Mouse (Mus musculus) forebrain, embryonic 11.5 days (tissue): ENCODE data around the gene Zranb1. TPM values are rescaled to one million over a fixed set of nuclear protein-coding genes. Genes with fewer than 3 reads are reported as not detected.

Experiments used
- ATAC-seq: fragments of 200-750 bp; cut with Nextera tagmentation; replicated peaks from 2 replicates; pipeline ENCODE4 v1.8.0; 2017; ENCODE audit warnings: moderate TSS enrichment; ENCODE audit not compliant: low FRiP score
- DNase-seq: peaks from one replicate; pipeline ENCODE4 v3.0.0-alpha.2; 2017; ENCODE audit warnings: low spot score
- H3K27ac ChIP-seq: fragments of 300-500 bp; sonication (generic); 2 replicates; pipeline ENCODE4 v1.5.1; 2014; ENCODE audit warnings: low read depth, low read length
- H3K27me3 ChIP-seq: fragments of 300-500 bp; sonication (generic); 2 replicates; pipeline ENCODE4 v1.6.1; 2014; ENCODE audit warnings: mild to moderate bottlenecking, low read length, mixed read lengths; ENCODE audit not compliant: control insufficient read depth, insufficient read depth
- H3K36me3 ChIP-seq: fragments of 300-500 bp; sonication (generic); 2 replicates; pipeline ENCODE4 v1.6.1; 2014; ENCODE audit warnings: mild to moderate bottlenecking, low read length, moderate library complexity, mixed read lengths; ENCODE audit not compliant: control insufficient read depth, insufficient read depth
- H3K4me1 ChIP-seq: fragments of 300-500 bp; sonication (generic); replicated peaks from 2 replicates; pipeline ENCODE4 v1.6.1; 2014; ENCODE audit warnings: low read length, mixed read lengths; ENCODE audit not compliant: control insufficient read depth, insufficient read depth
- H3K4me2 ChIP-seq: fragments of 300-500 bp; sonication (generic); 2 replicates; pipeline ENCODE4 v1.6.1; 2014; ENCODE audit warnings: low read depth, mild to moderate bottlenecking, low read length, moderate library complexity, mixed read lengths; ENCODE audit not compliant: severe bottlenecking
- H3K4me3 ChIP-seq: fragments of 300-500 bp; sonication (generic); 2 replicates; pipeline ENCODE4 v1.5.1; 2014; ENCODE audit warnings: low read depth, low read length
- H3K9ac ChIP-seq: fragments of 300-500 bp; sonication (generic); 2 replicates; pipeline ENCODE4 v1.6.1; 2014; ENCODE audit warnings: low read length
- H3K9me3 ChIP-seq: fragments of 300-500 bp; sonication (generic); 2 replicates; pipeline ENCODE4 v1.6.1; 2016; ENCODE audit warnings: low read length, mixed read lengths; ENCODE audit not compliant: control insufficient read depth
- WGBS: fragments of 180-500 bp; shearing (Covaris S2); extraction: QIAGEN DNeasy Blood & Tissue Kit; methylation state at CpG from one replicate; pipeline ENCODE4 v1.1.7; 2014; 5-methylcytosine and 5-hydroxymethylcytosine counted together
- polyA plus RNA-seq: library from polyadenylated mRNA; unstranded; fragments of >200 nt; fragmentation: Nextera tagmentation; extraction: Ambion mirVana; gene quantifications from 2 replicates; pipeline ENCODE4 v1.2.1, GENCODE M21; 2014

Gene Zranb1
- polyA plus RNA-seq, 1 experiment from 2014 or later, result 18.1 TPM

- Histone ChIP-seq H3K27me3 (no peaks in the 10 kb centered on the region), H3K27ac (no peak overlapping the region), H3K4me2 (no peak overlapping the region), H3K36me3 (no peaks in the 10 kb centered on the region), H3K9ac (no peak overlapping the region), H3K9me3 (no peaks in the 10 kb centered on the region), H3K4me3 (no peak overlapping the region), H3K4me1 (no peaks in the 10 kb centered on the region)
- ATAC-seq, result no peak
- 94% methylated on average over 2 of the region's 2 CpGs for WGBS
- DNase-seq, result no peak
These were observed 47.0 kb downstream of the Zranb1 start for GRCm38 (mm10) chr7:132977981-132978380.

GRCm38 (mm10) chr7:132982639-132983038, 51.7 kb downstream of the Zranb1 start:
- Histone ChIP-seq H3K9me3 (no peaks in the 10 kb centered on the region), H3K4me3 (no peak overlapping the region)

GRCm38 (mm10) chr7:132989839-132990238, 58.9 kb downstream of the Zranb1 start:
- WGBS, result 91% methylated on average over 5 of the region's 5 CpGs
- peaks cover 13% of the 10 kb centered on the region; the same call in 1 of the 2 replicates for H3K36me3 ChIP-seq
- no peak overlapping the region for H3K9ac ChIP-seq
- H3K27me3 ChIP-seq, result no peaks in the 10 kb centered on the region
- DNase-seq (no peak), ATAC-seq (no peak)
- H3K4me2 ChIP-seq, result no peak overlapping the region
- no peak overlapping the region for H3K27ac ChIP-seq
- H3K9me3 ChIP-seq, result no peaks in the 10 kb centered on the region
- no peak overlapping the region for H3K4me3 ChIP-seq
- H3K4me1 ChIP-seq, result no peaks in the 10 kb centered on the region

More at GRCm38 (mm10) chr7:132982639-132983038, 51.7 kb downstream of the Zranb1 start:
- ATAC-seq, result 0 out of 2 replicates have a peak, but pooled peaks have one; percentile 53
- no peak overlapping the region for H3K4me2 ChIP-seq
- H3K27ac ChIP-seq, result no peak overlapping the region
- no peaks in the 10 kb centered on the region for H3K36me3 ChIP-seq
- no peak overlapping the region for H3K9ac ChIP-seq
- WGBS, result 42% methylated on average over 3 of the region's 3 CpGs
- DNase-seq, result no peak
- no peaks in the 10 kb centered on the region for H3K27me3 ChIP-seq
- H3K4me1 ChIP-seq, result no peaks in the 10 kb centered on the region

- Histone ChIP-seq H3K4me2 (no peak overlapping the region), H3K9ac (no peak overlapping the region), H3K27me3 (no peaks in the 10 kb centered on the region), H3K27ac (no peak overlapping the region), H3K9me3 (no peaks in the 10 kb centered on the region), H3K36me3 (peaks cover 13% of the 10 kb centered on the region; the same call in 1 of the 2 replicates), H3K4me1 (no peaks in the 10 kb centered on the region), H3K4me3 (no peak overlapping the region)
- DNase-seq (no peak), ATAC-seq (no peak)
- WGBS, result 94% methylated on average over 14 of the region's 14 CpGs
These were observed 60.4 kb downstream of the Zranb1 start for GRCm38 (mm10) chr7:132991240-132991900.

- Histone ChIP-seq H3K4me1 (no peaks in the 10 kb centered on the region), H3K27ac (no peak overlapping the region), H3K4me3 (no peak overlapping the region), H3K4me2 (no peak overlapping the region), H3K36me3 (peaks cover 13% of the 10 kb centered on the region; the same call in 1 of the 2 replicates), H3K27me3 (no peaks in the 10 kb centered on the region), H3K9ac (no peak overlapping the region), H3K9me3 (no peaks in the 10 kb centered on the region)
- WGBS, result 88% methylated on average over 9 of the region's 9 CpGs
- ATAC-seq (no peak), DNase-seq (peak; percentile 42)
These were observed 62.1 kb downstream of the Zranb1 start for GRCm38 (mm10) chr7:132992967-132993615.

GRCm38 (mm10) chr7:132994120-132994519, 63.2 kb downstream of the Zranb1 start:
- Histone ChIP-seq H3K9me3 (no peaks in the 10 kb centered on the region), H3K36me3 (peaks cover 10% of the 10 kb centered on the region; the same call in 1 of the 2 replicates), H3K9ac (no peak overlapping the region), H3K4me2 (no peak overlapping the region), H3K4me1 (no peaks in the 10 kb centered on the region), H3K27me3 (no peaks in the 10 kb centered on the region), H3K4me3 (no peak overlapping the region), H3K27ac (no peak overlapping the region)
- DNase-seq (peak; percentile 45), ATAC-seq (no peak)
- WGBS, result 93% methylated on average over 8 of the region's 8 CpGs

- no peaks in the 10 kb centered on the region for H3K9me3 ChIP-seq
- H3K27me3 ChIP-seq, result no peaks in the 10 kb centered on the region
- 85% methylated on average over 6 of the region's 6 CpGs for WGBS
- no peak overlapping the region for H3K4me2 ChIP-seq
- ATAC-seq (no peak), DNase-seq (peak; percentile 49)
- H3K9ac ChIP-seq, result no peak overlapping the region
- H3K27ac ChIP-seq, result no peak overlapping the region
- no peaks in the 10 kb centered on the region for H3K4me1 ChIP-seq
- no peak overlapping the region for H3K4me3 ChIP-seq
- peaks cover 8% of the 10 kb centered on the region; the same call in 1 of the 2 replicates for H3K36me3 ChIP-seq
These were observed 63.8 kb downstream of the Zranb1 start for GRCm38 (mm10) chr7:132994628-132995191.

- 92% methylated on average over 5 of the region's 5 CpGs for WGBS
- no peak for ATAC-seq
- Histone ChIP-seq H3K27ac (no peak overlapping the region), H3K9me3 (no peaks in the 10 kb centered on the region), H3K9ac (no peak overlapping the region), H3K4me1 (no peaks in the 10 kb centered on the region), H3K36me3 (no peaks in the 10 kb centered on the region; the same call in 1 of the 2 replicates), H3K4me3 (no peak overlapping the region), H3K27me3 (no peaks in the 10 kb centered on the region), H3K4me2 (no peak overlapping the region)
- peak; percentile 45 for DNase-seq
These were observed 65.4 kb downstream of the Zranb1 start for GRCm38 (mm10) chr7:132996391-132996790.
